Mouse (Mus musculus) thymus, postnatal 14 days (tissue): ENCODE results near the gene Prss53.

Experiments
- DNase-seq: peaks from one replicate; pipeline ENCODE4 v3.0.0; 2021

The Prss53 gene

DNA sequence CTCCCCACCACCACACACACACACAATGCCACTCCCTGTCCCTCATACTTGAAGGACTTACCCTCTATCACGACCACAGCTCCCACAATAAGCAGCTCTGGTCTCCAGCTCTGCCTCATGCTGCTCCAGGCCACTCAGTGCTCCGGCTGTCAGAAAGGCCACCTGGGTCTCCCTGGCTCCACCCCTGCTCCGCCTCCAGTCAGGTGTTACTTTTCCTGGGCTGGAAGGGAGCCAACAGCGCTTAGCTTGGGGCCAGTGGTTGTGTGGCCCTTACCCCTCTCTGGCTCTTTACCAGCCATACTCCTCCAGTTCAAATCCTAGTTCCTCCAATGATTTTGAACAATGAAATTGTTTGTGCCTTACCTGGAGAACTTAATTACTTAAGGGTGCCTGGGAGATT is at the start of gene Prss53:
Gene Prss53, minus strand, starts transcription at position 173 of the 400 bp plus-strand sequence.
- no peak for DNase-seq

DNA sequence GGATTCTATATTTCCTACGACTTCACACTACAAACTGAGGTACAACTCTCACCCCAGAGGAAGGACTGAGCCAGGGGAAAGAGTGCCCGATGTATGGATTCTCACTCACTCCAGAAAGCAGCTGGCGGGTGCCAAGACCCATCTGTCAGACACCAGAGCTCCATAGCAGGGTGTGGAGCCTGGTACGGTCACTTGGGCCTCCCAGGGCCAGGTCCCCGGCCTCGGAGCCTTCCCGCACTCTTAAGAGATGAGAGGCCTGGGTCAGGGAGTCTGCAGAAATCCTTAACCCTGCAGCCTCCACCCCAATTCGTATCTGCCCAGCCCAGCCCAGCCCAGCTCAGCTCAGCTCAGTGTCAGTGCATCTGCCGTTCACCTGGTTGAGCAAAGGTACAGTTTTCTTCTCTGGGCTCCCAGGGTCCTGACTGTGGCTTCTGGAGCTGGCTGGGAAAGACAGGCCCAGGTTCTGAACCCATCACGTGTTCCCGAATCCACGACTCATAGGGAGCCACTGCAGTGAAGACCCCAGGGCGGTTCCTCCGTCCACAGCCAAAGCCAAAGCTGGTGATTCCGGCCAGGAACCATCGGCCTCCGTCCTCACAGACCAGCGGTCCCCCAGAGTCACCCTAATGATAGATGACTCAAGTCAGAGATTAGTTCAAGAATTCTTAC is 45.6 kb upstream of the Prss53 start:
- no peak for DNase-seq

DNA sequence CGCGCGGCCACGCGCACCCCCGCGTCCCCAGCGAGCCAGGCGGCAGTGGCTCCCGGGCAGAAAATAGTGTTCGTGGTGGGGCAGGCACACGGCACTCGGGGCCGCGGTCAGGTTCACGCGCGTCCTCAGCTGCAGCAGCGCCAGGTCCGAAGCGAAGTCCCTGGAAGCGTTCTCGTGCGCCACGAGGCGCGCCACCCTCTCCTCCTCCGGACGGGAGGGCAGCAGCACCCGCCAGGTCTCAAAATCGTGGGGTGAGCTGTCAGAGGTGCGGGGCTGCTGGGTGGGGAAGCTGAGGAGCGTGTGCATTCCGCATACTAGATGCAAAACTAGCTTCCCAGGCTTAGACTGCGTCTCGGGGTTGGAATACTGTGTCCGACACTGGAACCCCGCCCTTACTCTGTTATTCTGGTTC is 45.0 kb upstream of the Prss53 start:
- DNase-seq, result no peak

DNA sequence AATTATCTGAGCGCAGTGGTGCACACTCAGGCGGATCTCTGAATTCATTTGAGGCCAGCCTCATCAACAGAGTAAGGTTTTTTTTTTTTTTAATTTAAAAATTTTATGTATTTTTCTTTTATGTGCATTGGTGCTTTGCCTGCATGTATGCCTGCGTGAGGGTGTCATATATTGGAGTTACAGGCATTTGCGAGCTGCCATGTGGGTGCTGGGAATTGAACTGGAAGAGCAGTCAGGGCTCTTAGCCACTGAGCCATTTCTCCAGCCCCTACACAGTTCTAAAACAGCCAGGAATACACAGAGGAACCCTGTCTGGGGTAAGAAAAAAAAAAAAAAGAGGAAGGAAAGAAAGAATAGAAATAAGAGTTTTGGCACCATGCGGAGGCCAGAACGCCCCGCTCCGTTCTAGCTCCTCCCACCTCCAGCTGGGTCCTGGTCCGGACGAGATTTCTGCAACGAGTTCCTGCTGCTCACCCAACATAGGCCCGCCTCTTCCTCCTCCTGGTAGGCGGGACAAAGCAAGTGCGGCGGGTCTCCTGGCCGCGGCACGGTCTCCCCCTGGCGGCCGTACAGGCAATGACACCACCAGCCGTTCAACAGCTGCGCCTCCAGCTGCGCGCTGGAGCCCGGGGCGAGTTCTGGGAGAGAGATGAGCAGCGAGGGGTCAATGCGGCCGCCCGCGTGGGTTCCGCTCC is 44.4 kb upstream of the Prss53 start:
- peak; percentile 96 for DNase-seq

DNA sequence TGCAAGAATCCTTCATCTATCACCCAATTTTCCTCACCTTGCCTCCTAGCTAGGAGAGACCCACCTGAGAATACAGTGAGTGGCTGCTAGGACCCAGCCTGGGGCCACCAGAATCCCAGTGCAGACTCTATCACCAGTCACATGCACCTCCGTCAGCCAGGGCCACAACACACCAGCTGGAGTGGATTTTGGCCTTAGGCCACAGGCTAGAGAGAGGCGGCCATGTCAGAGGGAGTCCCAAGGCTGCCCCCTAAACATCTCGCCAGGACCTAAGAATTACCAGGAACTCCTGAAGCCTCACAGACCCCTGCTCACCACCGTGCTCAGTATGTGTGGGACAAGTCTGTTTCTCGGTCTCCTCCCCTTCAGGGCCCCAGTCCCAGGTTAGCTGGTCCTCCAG is 43.3 kb upstream of the Prss53 start:
- no peak for DNase-seq

DNA sequence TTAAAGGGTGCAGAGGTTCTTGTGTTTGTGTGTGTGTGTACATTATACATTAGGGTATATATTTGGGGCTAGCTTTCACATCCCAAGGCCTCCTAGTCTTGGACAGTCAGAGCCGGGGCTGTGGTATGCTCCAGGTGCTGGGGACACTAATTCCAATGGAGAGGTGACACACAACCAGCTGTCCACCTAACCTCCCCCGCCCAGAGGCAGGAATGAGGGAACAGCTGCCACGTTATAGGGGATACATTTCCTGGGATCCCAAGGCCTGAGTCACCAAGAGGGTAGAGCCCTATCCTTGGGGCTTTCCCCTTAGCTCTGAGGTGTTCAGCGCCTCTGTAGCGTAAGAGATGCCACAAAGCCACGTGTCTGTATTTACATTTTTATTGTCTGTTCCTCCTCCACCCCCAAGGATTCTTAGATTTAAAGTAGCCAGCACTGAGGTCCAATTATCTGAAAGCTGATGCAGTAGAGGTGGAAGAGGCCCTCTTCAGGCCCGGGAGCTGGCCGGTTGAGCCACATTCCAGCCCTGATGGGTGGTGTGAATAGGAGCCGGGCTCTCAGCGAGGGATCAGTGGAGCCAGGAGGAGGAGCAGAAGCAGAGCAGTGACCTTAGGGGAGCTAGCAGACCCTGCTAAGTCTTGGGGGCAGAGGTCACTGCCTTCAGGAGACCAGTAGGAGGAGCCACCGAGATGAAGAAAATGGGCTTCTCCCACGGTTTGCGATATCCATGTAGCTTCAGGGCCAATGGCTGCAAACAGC is 41.7 kb upstream of the Prss53 start:
- DNase-seq, result no peak

DNA sequence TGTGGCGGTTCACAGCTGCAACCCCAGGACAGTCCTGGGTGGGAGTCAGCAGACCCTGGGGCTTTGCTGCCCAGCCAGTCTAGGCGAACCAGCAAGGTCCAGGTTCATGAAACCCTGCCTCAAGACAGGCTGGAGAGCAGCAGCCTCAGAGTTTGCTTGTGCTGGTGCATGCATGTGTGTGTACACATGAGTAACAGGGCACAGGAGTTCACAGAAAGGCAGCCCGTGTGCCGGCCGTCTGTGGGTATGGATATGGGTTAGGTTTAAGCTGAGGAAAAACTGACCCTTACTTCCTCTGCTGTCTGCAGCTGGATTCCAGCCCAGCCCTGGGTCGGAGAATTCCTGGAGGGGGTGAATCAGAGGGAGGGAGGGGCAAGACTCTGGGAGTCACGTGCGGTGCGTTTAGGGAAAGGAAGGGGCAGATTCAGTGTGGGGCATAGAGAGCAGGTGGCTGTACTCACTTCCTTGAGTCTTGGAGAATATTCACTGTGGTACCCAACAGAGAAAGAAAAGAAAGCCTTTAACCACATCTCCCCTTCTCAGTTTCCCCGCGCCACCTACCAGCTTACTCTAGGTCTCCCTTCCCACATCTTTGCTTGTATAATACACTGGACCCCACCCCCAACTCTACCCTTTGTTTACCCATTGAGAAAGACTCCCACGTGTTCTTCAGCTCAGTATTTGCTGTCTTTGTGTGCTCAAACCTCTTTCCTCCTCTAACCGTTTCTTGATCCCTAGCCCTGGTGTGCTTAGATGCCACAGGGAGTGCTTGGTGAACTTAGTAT is 40.8 kb upstream of the Prss53 start:
- DNase-seq, result no peak

DNA sequence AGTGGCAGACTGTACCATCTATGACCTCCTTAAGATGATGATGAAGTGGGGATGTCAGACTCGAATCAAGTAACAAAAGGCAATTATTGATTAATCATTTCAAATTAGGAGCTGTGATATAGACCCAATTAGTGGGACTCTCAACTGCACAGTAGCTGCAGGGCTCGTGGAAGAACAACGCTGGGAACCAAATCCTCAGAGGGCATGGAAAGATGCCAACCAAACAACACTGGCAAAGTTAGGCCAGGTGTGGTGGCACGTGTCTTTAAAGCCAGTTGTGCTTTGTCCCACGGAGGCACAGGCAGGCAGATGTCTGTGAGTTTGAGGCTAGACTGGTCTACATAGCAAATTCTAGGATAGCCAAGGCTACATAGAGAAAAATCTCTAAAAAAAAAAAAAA is 39.9 kb upstream of the Prss53 start:
- no peak for DNase-seq

DNA sequence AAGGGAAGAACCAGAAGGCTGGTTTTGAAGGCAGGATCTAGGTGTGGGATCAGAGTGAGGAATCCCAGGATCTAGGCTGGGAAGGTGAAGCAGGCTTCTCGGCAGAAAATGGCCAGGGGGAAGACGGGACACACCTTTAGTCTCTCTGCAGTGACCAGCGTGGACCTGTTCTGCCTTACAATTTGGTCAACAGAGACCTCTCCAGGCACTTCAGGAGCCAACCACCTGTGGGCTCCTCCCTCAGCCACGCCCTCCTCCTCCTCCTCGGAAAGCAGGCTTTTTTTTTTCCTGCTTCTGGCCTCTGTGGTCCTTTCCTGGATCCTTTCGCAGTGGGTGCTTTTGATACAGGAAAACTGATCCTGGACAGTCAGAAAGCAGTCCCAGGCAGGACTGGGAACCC is 39.2 kb upstream of the Prss53 start, which contains the start of gene Prss8:
Gene Prss8, minus strand, starts transcription at position 182 of the 400 bp plus-strand sequence.
- no peak for DNase-seq

DNA sequence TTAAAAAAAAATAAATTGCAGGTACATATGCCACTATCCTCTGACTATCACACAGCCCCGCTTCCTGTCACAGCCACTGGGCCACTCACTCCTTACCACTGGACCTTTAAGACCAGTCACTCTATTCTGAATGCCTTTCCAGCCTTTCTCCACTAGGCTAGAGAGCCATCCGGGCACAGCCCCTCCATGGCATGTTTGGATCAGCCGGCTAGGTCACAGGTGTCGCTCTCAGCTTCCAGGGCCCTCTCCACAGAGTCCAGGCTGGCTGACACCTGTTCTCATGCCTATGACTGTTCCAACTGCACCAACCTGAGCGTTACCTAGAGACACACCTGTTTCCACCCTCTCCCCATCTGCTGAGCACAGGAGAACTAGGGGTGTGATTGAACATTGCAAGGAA is 37.8 kb upstream of the Prss53 start:
- DNase-seq, result no peak

DNA sequence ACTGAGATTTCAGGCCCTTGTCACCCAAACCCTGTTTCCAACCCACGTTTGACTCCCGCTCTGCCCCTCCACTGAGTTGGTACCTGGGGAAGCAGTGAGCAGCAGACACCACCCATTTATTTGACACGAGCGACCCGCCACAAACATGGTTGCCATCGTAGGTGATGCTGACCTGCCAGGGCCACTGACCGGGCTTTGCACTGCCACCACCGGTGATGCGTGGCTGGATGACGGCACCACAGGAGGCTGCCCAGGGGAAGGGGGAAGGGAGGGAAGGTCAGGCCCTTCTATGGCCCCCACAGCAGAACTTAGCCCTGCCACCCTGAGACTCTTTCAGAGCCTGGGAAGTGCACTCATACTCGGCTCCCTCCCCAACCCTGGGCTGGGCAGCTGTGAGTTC is 37.0 kb upstream of the Prss53 start:
- DNase-seq, result no peak

DNA sequence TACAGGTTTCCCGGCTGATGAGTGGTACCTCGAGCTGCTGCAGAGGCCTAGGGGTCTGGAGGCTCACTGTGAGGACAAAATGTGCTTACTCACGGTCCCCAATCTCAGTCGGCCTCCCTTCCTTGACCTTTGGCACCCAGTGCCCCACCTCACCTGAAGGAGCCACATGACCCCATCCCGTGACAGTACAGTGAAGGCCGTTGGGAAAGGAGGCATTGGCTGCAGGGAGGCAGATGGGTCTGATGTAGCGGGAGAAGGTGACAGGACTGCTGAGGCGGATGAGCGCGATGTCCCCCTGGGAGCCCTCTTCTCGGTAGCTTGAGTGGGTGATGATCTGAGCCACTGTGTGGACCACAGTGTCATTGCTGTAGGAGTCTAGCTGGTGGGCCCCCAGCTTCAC is 36.1 kb upstream of the Prss53 start:
- no peak for DNase-seq

DNA sequence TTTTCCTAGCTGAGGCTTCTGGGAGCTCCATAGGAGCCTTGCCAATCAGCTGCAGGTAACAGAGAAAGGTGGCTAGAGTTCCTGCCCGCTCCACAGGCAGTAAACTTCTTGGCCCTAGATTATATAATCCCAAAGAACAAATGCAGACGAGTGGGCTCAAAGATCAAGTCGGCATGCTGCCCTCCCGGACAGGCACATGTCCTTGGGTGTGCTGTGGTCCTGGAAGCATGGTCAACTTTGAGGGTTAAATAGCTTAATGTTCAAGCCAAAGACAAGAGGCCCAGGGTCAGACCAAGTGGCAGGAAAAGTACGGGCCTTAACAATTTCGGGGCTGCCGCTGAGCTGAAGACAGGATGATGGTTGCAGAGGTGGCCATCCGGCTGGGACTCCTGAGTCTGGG is 35.3 kb upstream of the Prss53 start:
- DNase-seq, result no peak

DNA sequence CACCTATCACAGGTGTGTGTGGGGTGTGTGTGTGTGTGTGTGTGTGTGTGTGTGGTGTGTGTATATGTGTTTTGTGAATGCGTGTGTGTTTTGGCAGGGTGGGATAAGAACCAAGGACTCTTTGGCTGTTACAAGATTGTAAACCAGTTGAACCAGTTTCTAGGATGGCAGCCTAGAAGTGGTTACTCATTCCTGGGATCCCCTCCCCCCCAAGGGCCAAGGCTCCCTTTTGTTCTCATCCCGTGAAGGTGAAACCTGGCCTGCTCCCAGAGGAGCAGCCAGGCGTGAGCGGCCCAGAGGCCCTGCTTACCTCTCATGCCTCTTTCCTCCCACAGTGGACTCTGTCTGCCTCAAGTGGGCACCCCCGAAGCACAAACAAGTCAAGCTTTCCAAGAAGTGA is 34.5 kb upstream of the Prss53 start:
- DNase-seq, result no peak

DNA sequence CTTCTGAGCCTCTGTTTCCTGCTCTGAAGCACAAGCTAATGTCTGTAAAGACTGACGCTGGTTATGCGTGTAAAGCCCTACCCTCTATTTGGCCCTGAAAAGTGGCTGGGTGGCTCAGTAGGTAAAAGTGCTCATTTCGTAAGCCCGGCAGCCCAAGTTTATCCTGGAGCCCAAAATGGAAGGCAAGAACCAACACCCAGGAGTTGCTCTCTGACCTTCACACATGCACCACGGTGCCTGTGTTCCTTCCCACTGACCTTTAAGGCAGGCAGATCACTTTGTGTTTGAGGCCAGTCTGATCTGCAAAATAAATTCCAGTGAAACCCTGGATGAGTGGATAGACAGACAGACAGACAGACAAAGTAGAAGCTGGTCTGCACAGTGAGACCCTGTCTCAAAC is 32.9 kb upstream of the Prss53 start:
- DNase-seq, result no peak

DNA sequence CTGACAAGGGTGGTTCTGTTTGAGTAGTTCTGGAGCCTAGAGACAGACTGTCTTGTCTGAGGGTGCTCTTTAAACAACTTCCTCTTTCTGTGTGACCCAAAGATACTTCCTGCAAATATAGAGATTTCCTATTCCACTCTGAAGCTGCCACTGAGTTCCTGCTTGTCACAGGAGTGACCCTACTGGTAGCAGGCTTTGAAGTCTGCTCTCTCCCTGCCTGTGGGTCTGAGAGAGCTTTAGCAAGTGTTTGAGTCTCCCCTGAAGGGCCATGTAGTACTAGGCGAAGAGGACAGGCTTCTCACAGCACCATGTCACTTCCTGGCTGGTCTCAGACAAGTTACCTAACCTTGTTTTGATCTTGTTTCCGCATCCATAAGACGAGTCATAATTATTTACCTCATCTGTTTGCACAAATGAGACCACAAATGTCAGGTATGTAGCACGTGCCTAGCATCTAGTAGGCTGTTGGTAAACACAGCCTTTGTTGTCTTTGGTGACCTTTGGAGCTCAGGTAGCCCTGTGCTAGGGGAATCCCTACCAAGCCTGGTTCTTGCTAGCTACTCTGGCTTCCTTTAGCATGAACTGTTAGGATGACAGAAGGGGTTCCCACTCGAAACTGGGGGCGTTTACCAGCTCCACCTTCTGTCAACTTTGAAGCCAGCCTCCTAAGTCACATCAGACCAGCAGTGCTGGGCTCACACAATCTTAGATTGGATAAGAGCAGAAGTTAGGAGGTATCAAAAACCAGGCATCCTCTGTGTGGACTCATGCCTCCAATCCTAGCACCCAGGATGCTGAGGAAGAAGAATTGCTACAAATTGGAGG is 31.9 kb upstream of the Prss53 start:
- no peak for DNase-seq

DNA sequence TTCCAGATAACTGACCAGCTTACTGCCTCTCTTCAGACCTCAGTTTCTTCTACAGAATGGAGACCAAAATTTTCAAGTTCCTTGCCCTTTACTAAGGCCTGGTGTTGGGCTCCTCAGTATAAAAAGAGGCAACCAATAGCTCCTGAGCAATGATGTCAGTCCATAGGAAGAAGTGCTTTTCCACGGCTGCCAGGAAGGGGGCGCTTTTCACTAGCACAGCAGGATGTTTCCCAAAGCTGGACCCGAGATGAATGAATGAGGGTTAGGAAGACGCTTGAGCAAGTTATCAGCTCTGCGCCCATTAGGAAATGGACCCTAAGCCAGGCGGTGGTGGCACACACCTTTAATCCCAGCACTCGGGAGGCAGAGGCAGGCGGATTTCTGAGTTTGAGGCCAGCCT is 30.7 kb upstream of the Prss53 start:
- peak; percentile 44 for DNase-seq

DNA sequence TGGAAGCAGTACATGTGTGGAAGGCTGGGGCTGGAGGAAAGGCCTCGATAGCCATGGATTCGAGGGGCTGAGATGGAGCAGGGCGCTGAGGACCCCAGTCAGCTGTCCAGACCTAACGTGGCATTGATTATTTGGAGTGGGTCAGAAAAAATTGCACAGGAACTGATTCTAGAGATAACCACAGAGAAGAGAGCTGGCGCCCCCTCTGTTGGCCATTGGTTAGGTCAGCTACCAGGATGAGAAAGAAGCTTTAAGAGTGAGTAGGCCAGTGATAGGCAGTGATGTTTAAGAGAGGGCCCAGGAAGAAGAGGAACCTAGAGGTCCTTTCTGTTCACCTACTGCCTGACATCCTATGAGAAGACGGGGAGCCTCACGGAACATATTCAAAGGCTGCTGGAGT is 28.5 kb upstream of the Prss53 start:
- peak; percentile 44 for DNase-seq

DNA sequence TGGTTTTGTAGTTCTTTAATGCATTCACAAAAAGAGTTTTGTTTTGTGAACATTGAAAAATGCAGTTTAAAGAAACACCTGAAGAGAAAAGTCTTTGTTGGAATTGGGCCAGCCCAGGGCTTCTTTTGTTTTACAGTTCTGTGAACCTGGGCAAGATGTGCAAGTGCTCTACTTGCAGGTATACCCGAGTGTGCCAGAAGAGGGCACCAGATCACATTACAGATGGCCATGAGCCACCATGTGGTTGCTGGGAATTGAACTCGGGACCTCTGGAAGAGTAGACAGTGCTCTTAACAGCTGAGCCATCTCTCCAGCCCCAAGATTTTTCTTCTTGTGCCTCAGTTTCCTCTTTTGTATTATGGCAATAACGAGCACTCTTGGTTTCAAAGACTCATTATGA is 27.4 kb upstream of the Prss53 start:
- peak; percentile 77 for DNase-seq

DNA sequence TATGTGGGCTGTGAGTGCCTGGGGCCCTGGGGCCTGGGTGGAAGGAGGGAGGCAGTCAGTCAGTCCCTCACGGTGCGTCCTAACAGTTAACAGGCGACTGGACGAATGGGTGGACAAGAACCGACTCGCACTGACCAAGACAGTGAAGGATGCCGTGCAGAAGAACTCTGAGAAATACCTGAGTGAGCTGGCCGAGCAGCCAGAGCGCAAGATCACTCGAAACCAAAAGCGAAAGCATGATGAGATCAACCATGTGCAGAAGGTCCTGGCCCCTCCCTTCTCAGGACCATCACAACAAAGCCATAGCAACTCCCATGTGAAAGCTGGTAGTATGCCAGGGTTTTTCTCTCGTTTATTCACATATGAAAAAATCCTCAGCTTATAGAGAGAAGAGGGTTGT is 24.5 kb upstream of the Prss53 start:
- no peak for DNase-seq

DNA sequence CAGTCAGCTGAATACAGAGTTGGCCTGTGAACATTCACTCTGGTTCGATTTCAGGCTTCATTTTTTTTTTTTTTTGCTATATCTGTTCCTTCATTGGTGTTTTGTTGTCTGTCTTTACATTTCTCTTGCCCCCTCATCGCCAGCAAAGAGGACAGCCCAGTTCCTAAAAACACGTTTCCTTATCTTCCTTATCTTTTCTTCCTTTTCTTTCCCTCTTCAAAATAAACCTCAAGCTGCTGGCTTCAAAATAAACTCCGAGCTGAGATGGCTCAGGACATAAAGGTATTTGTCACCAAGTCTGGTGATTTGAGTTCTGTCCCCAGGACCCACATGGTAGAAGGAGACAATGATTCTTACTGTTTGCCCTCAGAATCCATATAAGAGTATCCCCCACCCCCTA is 22.2 kb upstream of the Prss53 start:
- DNase-seq, result no peak

DNA sequence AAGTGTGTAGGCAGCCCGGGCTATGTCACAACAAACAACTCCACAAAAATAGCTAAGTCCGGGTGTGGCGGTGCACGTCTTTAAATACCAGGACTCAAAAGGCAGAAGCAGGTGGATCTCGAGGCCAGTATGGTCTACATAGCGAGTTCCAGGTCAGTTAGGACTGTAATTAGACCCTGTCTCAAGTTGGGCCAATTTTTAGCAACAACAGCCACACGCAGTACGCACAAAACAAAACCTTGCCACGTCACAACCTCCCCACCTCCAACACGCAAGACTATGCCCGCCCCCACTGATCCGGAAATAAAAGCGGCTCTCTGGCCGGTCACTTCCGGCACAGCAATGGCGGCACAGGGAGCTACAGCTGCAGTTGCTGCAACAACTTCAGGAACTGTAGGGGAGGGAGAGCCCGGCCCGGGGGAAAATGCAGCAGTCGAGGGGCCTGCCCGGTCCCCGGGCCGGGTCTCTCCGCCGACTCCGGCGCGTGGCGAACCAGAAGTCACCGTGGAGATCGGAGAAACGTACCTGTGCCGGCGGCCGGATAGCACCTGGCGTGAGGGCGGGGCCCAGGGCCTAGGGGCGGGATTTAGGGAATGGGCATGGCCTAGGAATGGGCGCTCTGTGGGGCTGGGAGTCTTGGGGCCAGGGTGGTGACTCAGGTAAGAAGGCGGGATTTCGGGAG is 21.6 kb upstream of the Prss53 start, which contains the start of gene Kat8:
Gene Kat8, plus strand, starts transcription at position 327 of the 682 bp plus-strand sequence.
- peak; percentile 85 for DNase-seq
